Mouse (Mus musculus) ES-E14 (cell line): Measurements from ENCODE around the gene Tcaim. TPM values are rescaled to one million over a fixed set of nuclear protein-coding genes. Genes with fewer than 3 reads are reported as not detected.

Source experiments
- DNase-seq: peaks from one replicate; pipeline ENCODE4 v3.0.0-alpha.2; 2013; ENCODE audit warnings: low read depth, low spot score
- H3K27ac ChIP-seq: 2 replicates; pipeline ENCODE4 v1.5.1; 2012; ENCODE audit warnings: low read depth, mild to moderate bottlenecking, low read length, moderate library complexity, mixed read lengths; ENCODE audit not compliant: poor library complexity, insufficient read depth, severe bottlenecking
- H3K36me3 ChIP-seq: 2 replicates; pipeline ENCODE4 v1.6.1; 2012; ENCODE audit warnings: mild to moderate bottlenecking, low read length, moderate library complexity, mixed read lengths; ENCODE audit not compliant: control insufficient read depth, poor library complexity, insufficient read depth, severe bottlenecking
- H3K4me1 ChIP-seq, 2 experiments: fragments of 150-350 bp in 1 of 2; sonication (generic) in 1 of 2; 2 replicates each; pipeline ENCODE4 v1.6.1; 2012; ENCODE audit warnings: low read length in 2 of 2, mild to moderate bottlenecking in 1 of 2, mixed read lengths in 1 of 2; ENCODE audit not compliant: control insufficient read depth in 2 of 2, insufficient read depth in 2 of 2, poor library complexity in 1 of 2
- H3K4me3 ChIP-seq, 2 experiments: fragments of 150-350 bp in 1 of 2; sonication (generic) in 1 of 2; 2 replicates each; pipeline ENCODE4 v1.5.1; 2012; ENCODE audit warnings: low read length in 2 of 2, low read depth in 1 of 2, mild to moderate bottlenecking in 1 of 2, mixed read lengths in 1 of 2; ENCODE audit not compliant: insufficient read depth in 1 of 2, poor library complexity in 1 of 2, severe bottlenecking in 1 of 2
- H3K9ac ChIP-seq: 2 replicates; pipeline ENCODE4 v1.6.1; 2012; ENCODE audit warnings: low read depth, mild to moderate bottlenecking, low read length, mixed read lengths; ENCODE audit not compliant: poor library complexity, insufficient read depth, severe bottlenecking
- H3K9me3 ChIP-seq: fragments of 150-350 bp; sonication (generic); 2 replicates; pipeline ENCODE4 v1.6.1; 2012; ENCODE audit warnings: low read depth, mild to moderate bottlenecking, low read length; ENCODE audit not compliant: control insufficient read depth, insufficient read depth
- CHD2 ChIP-seq: IDR thresholded peaks from 2 replicates; pipeline ENCODE4 v1.6.1; 2014; ENCODE audit warnings: mild to moderate bottlenecking, low read depth, low read length, inconsistent platforms
- HCFC1 ChIP-seq: IDR thresholded peaks from 2 replicates; pipeline ENCODE4 v1.6.1; 2012; ENCODE audit warnings: low read length, inconsistent platforms, borderline replicate concordance; ENCODE audit not compliant: insufficient read depth
- MAFK ChIP-seq: IDR thresholded peaks from 2 replicates; pipeline ENCODE4 v1.6.1; 2014; ENCODE audit warnings: mild to moderate bottlenecking, low read depth, low read length, inconsistent platforms; ENCODE audit not compliant: insufficient read depth
- ZC3H11A ChIP-seq: IDR thresholded peaks from 2 replicates; pipeline ENCODE4 v1.6.1; 2012; ENCODE audit warnings: low read depth, mild to moderate bottlenecking, inconsistent platforms, low read length, borderline replicate concordance
- ZNF384 ChIP-seq: IDR thresholded peaks from 2 replicates; pipeline ENCODE4 v1.6.1; 2012; ENCODE audit warnings: low read depth, low read length, inconsistent platforms
- in situ Hi-C, 2 experiments: fragments of 600-800 bp; cut with MboI; formaldehyde crosslinking; loops; one replicate each; pipeline ENCODE4 v1.15.1; 2025; ENCODE audit warnings: low sequenced_read_pairs in 2 of 2, inconsistent platforms in 1 of 2; ENCODE audit not compliant: unreplicated experiment in 2 of 2
- total RNA-seq: library from RNA; depleted of rRNA; stranded (reverse); fragments of 300-350 nt; gene quantifications from 2 replicates; pipeline ENCODE4 v1.2.3, GENCODE M21; 2012

The Tcaim gene
- total RNA-seq, 1 experiment: 4.5 TPM

- no peak overlapping the region for H3K9ac ChIP-seq
- H3K9me3 ChIP-seq: no peaks in the 10 kb centered on the region
- no peak for DNase-seq
- no peaks in the 10 kb centered on the region for H3K4me1 ChIP-seq
- no peak overlapping the region for H3K4me3 ChIP-seq
- no peak overlapping the region for H3K27ac ChIP-seq
- TF ChIP-seq CHD2 (no peak), ZNF384 (no peak), HCFC1 (no peak), ZC3H11A (no peak)
- in situ Hi-C loops: no loop called here
- no peaks in the 10 kb centered on the region for H3K36me3 ChIP-seq
Observed at GRCm38 (mm10) chr9:122814775-122815174, 9.4 kb downstream of the Tcaim start.

GRCm38 (mm10) chr9:122815239-122815851 lies 10.0 kb downstream of the Tcaim start:
- TF ChIP-seq CHD2 (no peak), ZNF384 (no peak), ZC3H11A (no peak), HCFC1 (no peak), MAFK (no peak)
- Histone ChIP-seq H3K4me1 (peaks cover 0 to under 1% of the 10 kb centered on the region in 2 experiments; a peak in 1 of 4 replicates), H3K9ac (no peak overlapping the region), H3K27ac (no peak overlapping the region), H3K9me3 (no peaks in the 10 kb centered on the region), H3K36me3 (no peaks in the 10 kb centered on the region), H3K4me3 (no peak overlapping the region)
- in situ Hi-C loops: no loop called here
- DNase-seq: no peak

- in situ Hi-C loops: no loop called here
- TF ChIP-seq HCFC1 (no peak), CHD2 (no peak), ZNF384 (no peak), ZC3H11A (no peak), MAFK (no peak)
- Histone ChIP-seq H3K9me3 (no peaks in the 10 kb centered on the region), H3K9ac (no peak overlapping the region), H3K4me3 (no peak overlapping the region), H3K27ac (no peak overlapping the region), H3K36me3 (no peaks in the 10 kb centered on the region), H3K4me1 (peaks cover 1 to 9% of the 10 kb centered on the region in 2 experiments; a peak in 2 of 4 replicates)
- no peak for DNase-seq
Observed at GRCm38 (mm10) chr9:122823374-122824017, 18.2 kb downstream of the Tcaim start.

GRCm38 (mm10) chr9:122826743-122827142 lies 21.4 kb downstream of the Tcaim start:
- Histone ChIP-seq H3K4me3 (no peak overlapping the region), H3K36me3 (no peaks in the 10 kb centered on the region), H3K9ac (no peak overlapping the region), H3K9me3 (no peaks in the 10 kb centered on the region), H3K4me1 (peaks cover 0 to 4% of the 10 kb centered on the region in 2 experiments; a peak in 2 of 4 replicates), H3K27ac (no peak overlapping the region)
- TF ChIP-seq HCFC1: no peak
- no peak for TF ChIP-seq ZC3H11A
- TF ChIP-seq CHD2: no peak
- TF ChIP-seq ZNF384: no peak
- TF ChIP-seq MAFK: no peak
- no peak for DNase-seq
- in situ Hi-C loops: no loop called here
